Mouse (Mus musculus): Measurements from ENCODE around the gene Irf7. TPM values are rescaled to one million over a fixed set of nuclear protein-coding genes. Genes with fewer than 3 reads are reported as not detected.

The Irf7 gene
- polyA plus RNA-seq, 1 experiment = 1.6 TPM

DNA sequence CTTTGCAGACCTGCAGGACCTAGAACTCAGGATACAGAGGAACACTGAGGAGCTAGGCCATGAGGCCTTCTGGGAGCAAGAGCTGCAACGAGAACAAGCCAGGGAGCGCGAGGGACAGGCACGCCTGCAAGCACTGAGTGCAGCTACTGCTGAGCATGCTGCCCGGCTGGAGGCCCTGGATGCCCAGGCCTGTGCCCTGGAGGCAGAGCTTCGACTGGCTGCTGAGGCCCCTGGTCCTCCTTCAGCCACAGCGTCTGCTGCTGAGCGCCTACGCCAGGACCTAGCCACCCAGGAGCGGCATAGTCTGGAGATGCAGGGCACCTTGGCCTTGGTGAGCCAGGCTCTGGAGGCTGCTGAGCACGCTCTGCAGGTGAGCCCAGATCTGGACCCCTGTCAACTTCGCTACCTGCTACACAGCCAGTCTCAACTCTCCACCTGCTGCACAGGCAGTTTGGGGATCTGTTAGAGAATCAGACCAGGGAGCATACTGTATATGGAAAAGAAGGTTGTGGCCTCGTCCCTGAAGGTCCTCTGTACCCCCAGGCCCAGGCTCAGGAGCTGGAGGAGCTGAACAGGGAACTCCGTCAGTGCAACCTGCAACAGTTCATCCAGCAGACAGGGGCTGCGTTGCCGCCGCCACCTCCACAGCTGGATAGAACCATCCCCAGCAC is 48.8 kb downstream of the Irf7 start:
- DNase-seq (ENCODE audit: low read depth) = no peak
- no peak for TF ChIP-seq POLR2A (IDR thresholded peaks at IDR 0.05; ENCODE audit: borderline replicate concordance, extremely low read depth, insufficient read depth, insufficient read length, poor library complexity, severe bottlenecking)
- no peak for TF ChIP-seq CTCF (IDR thresholded peaks at IDR 0.05; ENCODE audit: borderline replicate concordance, extremely low read depth, insufficient read depth, insufficient read length)

GRCm38 (mm10) chr7:141216894-141217293 is 49.4 kb downstream of the Irf7 start:
- DNase-seq (ENCODE audit: low read depth) = no peak
- TF ChIP-seq CTCF (IDR thresholded peaks at IDR 0.05; ENCODE audit: borderline replicate concordance, extremely low read depth, insufficient read depth, insufficient read length) (no peak), POLR2A (IDR thresholded peaks at IDR 0.05; ENCODE audit: borderline replicate concordance, extremely low read depth, insufficient read depth, insufficient read length, poor library complexity, severe bottlenecking) (no peak)

- DNase-seq (ENCODE audit: low read depth) = no peak
- TF ChIP-seq POLR2A (IDR thresholded peaks at IDR 0.05; ENCODE audit: borderline replicate concordance, extremely low read depth, insufficient read depth, insufficient read length, poor library complexity, severe bottlenecking) (0 out of 2 replicates have a peak, but pooled peaks have one; percentile 7), CTCF (IDR thresholded peaks at IDR 0.05; ENCODE audit: borderline replicate concordance, extremely low read depth, insufficient read depth, insufficient read length) (no peak)
Measured at GRCm38 (mm10) chr7:141215880-141216733, 50.2 kb downstream of the Irf7 start.

DNA sequence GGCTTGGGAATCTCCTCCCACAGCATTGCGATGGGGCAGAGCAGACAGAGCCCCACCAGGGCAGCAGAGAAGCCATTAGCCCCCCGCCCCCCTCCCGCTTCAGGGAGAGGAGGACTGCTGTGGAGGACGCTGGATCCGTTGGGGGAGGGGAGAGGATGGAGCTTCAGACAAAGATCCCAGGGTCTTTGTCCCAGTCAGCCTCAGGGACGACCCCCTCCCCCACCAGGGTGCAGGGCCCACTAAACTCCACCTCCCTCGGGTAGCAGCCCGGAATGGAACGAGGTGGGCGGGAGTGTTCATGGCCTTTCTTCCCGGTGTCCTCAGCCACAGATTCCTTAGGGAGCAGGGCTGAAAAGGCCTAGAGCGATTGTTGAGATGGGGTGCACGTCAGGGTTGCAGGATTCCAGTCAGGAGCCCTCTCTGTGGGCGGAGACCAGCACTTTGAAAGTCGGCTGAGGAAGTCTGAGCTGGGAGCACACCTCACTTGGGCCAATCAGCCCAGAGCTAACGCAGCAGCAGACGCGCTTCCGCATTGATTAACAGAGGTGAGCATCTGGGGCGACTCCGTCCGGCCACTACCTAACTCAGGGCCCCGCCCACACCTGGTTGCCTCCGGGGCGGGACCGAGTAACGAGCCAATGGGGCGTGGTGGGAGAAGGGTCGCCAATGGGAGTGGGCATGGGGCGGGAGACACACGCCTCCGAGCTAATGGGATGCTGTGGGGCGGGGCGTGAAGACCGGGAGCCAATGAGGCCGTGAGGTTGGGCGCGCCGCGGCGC is 51.0 kb downstream of the Irf7 start, which contains the start of gene Rassf7:
Rassf7 (plus strand) TSS at position 760 of the 779 bp plus-strand sequence.
- TF ChIP-seq POLR2A (IDR thresholded peaks at IDR 0.05; ENCODE audit: borderline replicate concordance, extremely low read depth, insufficient read depth, insufficient read length, poor library complexity, severe bottlenecking) (peak; percentile 49; the same call in 1 of the 2 replicates), CTCF (IDR thresholded peaks at IDR 0.05; ENCODE audit: borderline replicate concordance, extremely low read depth, insufficient read depth, insufficient read length) (no peak)
- DNase-seq (ENCODE audit: low read depth) = peak; percentile 98

DNA sequence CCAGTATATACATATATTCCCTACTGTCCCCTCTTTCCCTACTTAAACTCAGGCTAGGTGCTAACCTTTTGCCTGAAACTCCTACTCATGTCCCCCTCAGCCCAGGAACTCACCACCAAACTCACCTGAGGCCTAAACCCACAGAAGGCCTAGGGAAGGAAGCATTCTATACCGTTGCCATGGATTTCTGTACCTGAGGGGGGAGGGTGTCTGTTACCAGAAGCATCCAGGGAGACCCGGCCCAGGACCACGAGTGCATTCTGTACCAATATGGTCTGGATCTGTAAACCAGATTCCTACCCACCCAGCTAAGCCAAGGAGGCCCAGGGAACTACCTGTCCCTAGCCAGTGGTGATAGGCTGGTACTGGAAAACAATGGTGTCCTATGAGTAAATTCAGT is 52.0 kb downstream of the Irf7 start:
- TF ChIP-seq POLR2A (IDR thresholded peaks at IDR 0.05; ENCODE audit: borderline replicate concordance, extremely low read depth, insufficient read depth, insufficient read length, poor library complexity, severe bottlenecking) (no peak), CTCF (IDR thresholded peaks at IDR 0.05; ENCODE audit: borderline replicate concordance, extremely low read depth, insufficient read depth, insufficient read length) (no peak)
- no peak for DNase-seq (ENCODE audit: low read depth)

DNA sequence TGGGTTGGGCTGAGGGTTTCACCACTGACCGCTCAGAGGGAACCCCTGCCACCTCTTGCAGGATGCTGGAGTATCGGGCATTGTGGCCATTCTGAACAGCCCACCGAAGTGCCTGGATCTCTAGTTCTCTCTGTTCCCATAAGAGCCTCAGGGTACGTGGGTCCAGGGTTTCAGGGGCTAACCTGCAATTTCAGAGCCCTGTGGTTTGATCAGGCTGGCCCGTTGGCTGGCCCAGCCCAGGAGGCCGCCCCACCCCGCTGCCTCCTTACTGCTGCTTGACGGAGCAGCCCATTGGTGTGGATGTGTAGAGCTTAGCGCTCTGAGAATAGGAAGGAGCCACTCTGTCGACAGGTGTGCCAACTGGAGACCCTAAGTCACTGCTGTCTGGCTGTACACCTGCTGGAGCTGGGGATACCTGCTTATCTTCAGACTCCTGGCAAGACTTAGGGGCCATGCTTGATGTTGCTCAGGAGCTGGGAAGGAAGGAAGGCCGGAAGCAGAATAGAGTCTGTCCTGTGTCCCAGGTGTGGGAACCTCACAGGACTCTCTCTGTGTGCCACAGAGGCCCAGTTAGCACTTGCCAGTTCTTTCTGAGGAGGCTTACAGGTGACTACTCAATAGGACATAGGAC is 52.6 kb downstream of the Irf7 start, which contains the start of gene Lmntd2:
Lmntd2 (minus strand) TSS at position 476 of the 631 bp plus-strand sequence.
- no peak for TF ChIP-seq CTCF (IDR thresholded peaks at IDR 0.05; ENCODE audit: borderline replicate concordance, extremely low read depth, insufficient read depth, insufficient read length)
- TF ChIP-seq POLR2A (IDR thresholded peaks at IDR 0.05; ENCODE audit: borderline replicate concordance, extremely low read depth, insufficient read depth, insufficient read length, poor library complexity, severe bottlenecking) = no peak
- no peak for DNase-seq (ENCODE audit: low read depth)

GRCm38 (mm10) chr7:141213133-141213532 is 53.1 kb downstream of the Irf7 start:
- DNase-seq (ENCODE audit: low read depth) = no peak
- TF ChIP-seq POLR2A (IDR thresholded peaks at IDR 0.05; ENCODE audit: borderline replicate concordance, extremely low read depth, insufficient read depth, insufficient read length, poor library complexity, severe bottlenecking) (no peak), CTCF (IDR thresholded peaks at IDR 0.05; ENCODE audit: borderline replicate concordance, extremely low read depth, insufficient read depth, insufficient read length) (no peak)

Other genes starting within 250 kb of the Irf7 start
- 0.73 and 0.77 TPM in 2 replicates for gene Ifitm6, start 248.6 kb downstream of the Irf7 start, polyA plus RNA-seq (2012; rRNA removed)
- not detected in 2 replicates for gene Gm17387, start 237.3 kb downstream of the Irf7 start, polyA plus RNA-seq (2012; rRNA removed)
- gene B4galnt4, start 205.4 kb downstream of the Irf7 start, polyA plus RNA-seq (2012; rRNA removed) = 151 and 166 TPM in 2 replicates
- 2.5 and 2.9 TPM in 2 replicates for gene Pkp3, start 188.3 kb downstream of the Irf7 start, polyA plus RNA-seq (2012; rRNA removed)
- 1.8 and 2.1 TPM in 2 replicates for gene Sigirr, start 165.9 kb downstream of the Irf7 start, polyA plus RNA-seq (2012; rRNA removed)
- gene Ano9, start 148.7 kb downstream of the Irf7 start, polyA plus RNA-seq (2012; rRNA removed) = 0.44 and 1.4 TPM in 2 replicates
- gene Ptdss2, start 144.1 kb downstream of the Irf7 start, polyA plus RNA-seq (2012; rRNA removed) = 55.3 and 57.0 TPM in 2 replicates
- gene Rnh1, start 93.6 kb downstream of the Irf7 start, polyA plus RNA-seq (2012; rRNA removed) = 35.2 and 41.2 TPM in 2 replicates
- gene Hras, start 72.5 kb downstream of the Irf7 start, polyA plus RNA-seq (2012; rRNA removed) = 150 and 154 TPM in 2 replicates
- 19.8 and 22.8 TPM in 2 replicates for gene Lrrc56, start 72.3 kb downstream of the Irf7 start, polyA plus RNA-seq (2012; rRNA removed)
- 3.1 and 4.9 TPM in 2 replicates for gene Lmntd2, start 52.4 kb downstream of the Irf7 start, polyA plus RNA-seq (2012; rRNA removed)
- 25.0 and 39.3 TPM in 2 replicates for gene Rassf7, start 50.6 kb downstream of the Irf7 start, polyA plus RNA-seq (2012; rRNA removed)
- gene Phrf1, start 37.7 kb downstream of the Irf7 start, polyA plus RNA-seq (2012; rRNA removed) = 19.9 and 47.1 TPM in 2 replicates
- 0.04 and 0.06 TPM in 2 replicates for gene Cdhr5, start 10.3 kb upstream of the Irf7 start, polyA plus RNA-seq (2012; rRNA removed)
- gene Sct, start 12.7 kb upstream of the Irf7 start, polyA plus RNA-seq (2012; rRNA removed) = 2.4 and 3.8 TPM in 2 replicates
- gene Drd4, start 25.5 kb upstream of the Irf7 start, polyA plus RNA-seq (2012; rRNA removed) = 1.2 and 1.4 TPM in 2 replicates
- gene Deaf1, start 61.2 kb upstream of the Irf7 start, polyA plus RNA-seq (2012; rRNA removed) = 43.3 and 82.1 TPM in 2 replicates
- 62.2 and 84.7 TPM in 2 replicates for gene Tmem80, start 61.3 kb upstream of the Irf7 start, polyA plus RNA-seq (2012; rRNA removed)
- 1.5 and 1.6 TPM in 2 replicates for gene Eps8l2, start 72.4 kb upstream of the Irf7 start, polyA plus RNA-seq (2012; rRNA removed)
- gene Taldo1, start 125.7 kb upstream of the Irf7 start, polyA plus RNA-seq (2012; rRNA removed) = 224 and 284 TPM in 2 replicates
- gene Gatd1, start 147.7 kb upstream of the Irf7 start, polyA plus RNA-seq (2012; rRNA removed) = 70.9 and 84.3 TPM in 2 replicates
- 24.3 and 54.4 TPM in 2 replicates for gene Cend1, start 163.0 kb upstream of the Irf7 start, polyA plus RNA-seq (2012; rRNA removed)
- gene Slc25a22, start 171.4 kb upstream of the Irf7 start, polyA plus RNA-seq (2012; rRNA removed) = 145 and 205 TPM in 2 replicates
- gene Pidd1, start 177.5 kb upstream of the Irf7 start, polyA plus RNA-seq (2012; rRNA removed) = 16.0 and 23.9 TPM in 2 replicates
- gene Rplp2, start 180.9 kb upstream of the Irf7 start, polyA plus RNA-seq (2012; rRNA removed) = 705 and 779 TPM in 2 replicates
- 19.3 and 19.8 TPM in 2 replicates for gene Pnpla2, start 188.7 kb upstream of the Irf7 start, polyA plus RNA-seq (2012; rRNA removed)
- gene Cracr2b, start 194.6 kb upstream of the Irf7 start, polyA plus RNA-seq (2012; rRNA removed) = 5.1 and 5.4 TPM in 2 replicates
- 99.7 and 130 TPM in 2 replicates for gene Cd151, start 200.9 kb upstream of the Irf7 start, polyA plus RNA-seq (2012; rRNA removed)
- gene Polr2l, start 208.7 kb upstream of the Irf7 start, polyA plus RNA-seq (2012; rRNA removed) = 47.0 and 48.7 TPM in 2 replicates
- gene Tspan4, start 208.8 kb upstream of the Irf7 start, polyA plus RNA-seq (2012; rRNA removed) = 43.8 and 44.2 TPM in 2 replicates

All from brain, embryonic 14.5 days (tissue).